Mouse (Mus musculus): ENCODE data around the gene Dolpp1. TPM values are rescaled to one million over a fixed set of nuclear protein-coding genes. Genes with fewer than 3 reads are reported as not detected.

The Dolpp1 gene
- polyA plus RNA-seq, 1 experiment, result 51.6 TPM

DNA sequence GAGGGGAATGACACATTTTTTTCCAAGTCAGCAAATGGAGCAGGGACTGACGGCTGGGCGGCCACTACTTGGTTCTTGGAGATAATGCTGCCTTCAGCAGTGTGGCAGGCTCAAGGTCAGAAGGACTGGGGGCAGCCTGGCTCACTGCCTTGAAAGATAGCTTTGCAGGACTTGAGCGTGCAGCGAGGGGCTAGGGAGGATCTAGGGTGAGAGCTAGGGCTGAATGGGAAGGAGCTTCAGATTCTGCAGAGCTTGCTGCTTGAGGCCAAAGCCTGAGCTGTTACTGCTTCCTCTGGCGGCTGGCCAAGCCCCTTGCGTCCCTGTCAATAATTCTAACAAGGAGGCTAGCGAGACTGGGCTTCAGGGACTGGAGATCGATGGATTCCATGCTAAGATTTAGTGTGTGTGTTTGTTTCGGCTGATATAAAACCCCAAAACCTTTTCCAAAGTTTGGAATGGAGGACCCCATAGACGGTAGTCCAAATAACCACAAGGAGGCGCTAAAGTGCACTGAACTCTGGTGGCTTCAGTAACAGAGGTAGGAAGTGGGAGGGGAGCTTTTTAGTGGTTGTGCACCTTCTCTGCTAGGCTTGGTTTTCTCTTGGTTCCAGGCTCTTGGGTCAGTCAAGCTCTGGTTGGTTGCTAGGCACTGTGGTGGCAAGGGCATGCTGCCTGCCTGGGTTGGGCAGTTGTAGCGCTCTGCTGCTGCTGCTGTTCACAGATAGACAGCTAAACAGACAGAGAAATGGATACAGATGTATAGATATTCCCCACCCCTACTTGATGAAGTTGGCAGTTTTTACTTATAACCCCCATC, 48.9 kb downstream of the Dolpp1 start:
- no peak for DNase-seq (ENCODE audit: low read depth)

DNA sequence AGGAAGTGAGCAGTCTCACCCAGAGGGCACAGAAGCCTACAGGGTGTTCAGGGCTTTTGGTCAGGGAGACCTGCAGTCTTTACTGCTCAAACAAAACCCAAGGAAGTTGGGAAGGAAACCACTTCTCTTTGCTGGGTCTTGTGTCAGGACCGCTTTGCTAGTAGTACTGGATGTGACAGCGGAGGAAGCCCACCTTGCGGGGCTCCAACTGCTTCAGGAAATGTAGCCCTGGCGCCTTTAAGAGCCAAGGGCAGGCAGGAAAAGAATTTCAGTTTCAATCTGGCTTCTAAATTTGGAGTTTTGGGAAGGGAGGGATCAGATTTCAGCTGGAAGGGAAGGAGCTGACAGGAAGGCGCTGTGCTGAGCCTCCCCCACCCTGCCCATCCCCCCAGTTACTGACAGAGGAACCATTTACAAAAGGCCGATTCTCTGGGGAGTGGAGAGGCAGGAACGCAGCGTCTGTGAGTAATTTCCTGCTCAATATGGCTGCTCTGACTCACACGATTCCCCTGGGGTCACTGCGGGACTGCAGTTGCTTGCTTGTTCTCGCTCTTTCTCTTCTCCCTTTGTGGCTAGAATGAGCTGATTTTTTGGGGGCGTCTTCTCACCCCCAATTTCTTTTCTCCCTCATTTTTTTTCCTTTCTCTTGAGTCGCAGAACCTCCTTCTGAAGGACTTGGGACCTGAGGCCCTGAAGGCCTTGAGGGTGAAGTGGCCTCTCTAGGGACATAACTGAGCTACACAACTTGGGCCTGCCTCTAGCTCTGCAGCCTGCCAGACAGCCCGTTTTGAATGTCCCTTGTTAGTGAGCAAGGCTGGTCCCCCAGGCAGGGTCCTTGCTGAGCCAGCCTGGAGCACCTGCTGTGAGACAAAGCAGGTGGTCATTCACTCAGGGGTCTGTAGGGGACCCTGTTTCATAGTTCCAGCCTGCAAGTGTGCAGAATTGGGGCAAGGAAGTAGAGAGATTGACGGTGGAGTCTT, 49.8 kb downstream of the Dolpp1 start:
- DNase-seq (ENCODE audit: low read depth), result no peak

DNA sequence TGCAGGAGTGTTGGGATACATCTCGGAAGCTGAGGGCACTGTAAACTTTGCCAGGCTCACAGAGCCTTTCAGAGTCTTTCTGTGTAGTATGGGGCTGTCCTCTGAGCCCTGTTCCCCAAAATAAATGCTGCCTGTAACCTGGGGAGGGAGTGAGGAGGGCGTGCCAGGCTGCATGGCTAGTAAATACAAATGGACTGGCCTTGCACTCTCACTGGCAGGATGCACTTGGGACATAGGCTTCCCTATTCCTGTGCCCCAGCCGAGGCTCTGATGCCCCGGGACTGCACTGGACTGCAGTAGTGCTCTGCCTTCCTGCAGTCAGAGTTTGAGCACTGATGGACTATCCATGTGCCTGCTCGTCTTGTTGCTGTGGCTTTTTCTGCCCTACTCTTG, 50.4 kb downstream of the Dolpp1 start:
- DNase-seq (ENCODE audit: low read depth), result no peak

DNA sequence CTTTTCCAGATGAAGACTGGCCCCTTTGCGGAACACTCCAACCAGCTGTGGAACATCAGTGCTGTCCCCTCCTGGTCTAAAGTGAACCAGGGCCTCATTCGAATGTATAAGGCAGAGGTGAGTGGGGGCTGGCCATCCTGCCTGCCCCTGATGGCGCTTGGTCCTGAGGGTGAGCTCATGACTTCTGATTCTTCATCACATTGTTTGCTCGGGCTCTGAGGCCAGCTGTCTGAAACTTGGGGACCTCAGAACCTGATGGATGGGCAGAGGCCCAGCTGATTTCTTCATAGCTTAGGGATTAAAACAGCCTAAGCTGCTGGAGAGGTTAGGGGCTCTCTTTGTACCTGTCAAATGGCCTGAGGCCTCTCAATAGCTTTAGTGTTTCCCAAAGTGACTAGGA, 51.2 kb downstream of the Dolpp1 start:
- DNase-seq (ENCODE audit: low read depth), result no peak

DNA sequence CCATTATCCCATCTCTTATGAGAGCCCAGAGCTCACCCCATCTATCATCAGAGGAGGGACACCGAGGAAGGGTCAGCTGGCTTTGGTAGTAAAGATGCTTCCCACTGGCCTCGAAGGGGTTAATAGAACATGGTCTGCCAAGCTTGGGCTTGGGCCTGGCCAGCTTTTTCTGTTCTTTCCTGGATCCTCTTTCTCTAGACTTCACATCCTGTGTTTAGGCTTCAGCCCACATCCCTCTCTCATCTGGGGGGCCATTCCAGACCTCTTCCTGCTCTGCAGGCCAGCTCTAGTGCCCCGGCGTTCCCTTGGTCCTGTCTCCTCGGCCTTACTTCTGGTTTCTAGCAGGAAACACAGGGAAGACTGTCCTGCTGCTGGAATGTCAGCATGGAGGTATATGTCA, 52.0 kb downstream of the Dolpp1 start:
- DNase-seq (ENCODE audit: low read depth), result no peak

DNA sequence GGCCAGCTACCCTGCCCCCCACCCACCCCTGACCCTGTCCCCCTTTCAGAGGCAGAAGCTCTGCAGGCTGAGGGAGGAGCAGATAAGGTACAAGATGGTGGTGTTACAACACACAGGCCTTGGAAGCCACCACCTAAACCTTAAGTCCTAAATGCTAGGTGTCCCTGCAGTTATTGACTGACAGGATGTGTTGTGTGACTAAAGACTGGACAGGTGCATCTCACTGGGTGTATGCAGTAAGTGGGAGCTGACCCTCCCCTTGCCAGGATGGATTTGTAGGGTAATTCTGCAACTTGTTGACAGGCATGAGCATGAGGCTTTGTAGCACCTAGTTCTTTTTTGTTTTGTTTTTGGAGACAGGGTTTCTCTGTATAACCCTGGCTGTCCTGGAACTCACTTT, 52.4 kb downstream of the Dolpp1 start:
- no peak for DNase-seq (ENCODE audit: low read depth)

DNA sequence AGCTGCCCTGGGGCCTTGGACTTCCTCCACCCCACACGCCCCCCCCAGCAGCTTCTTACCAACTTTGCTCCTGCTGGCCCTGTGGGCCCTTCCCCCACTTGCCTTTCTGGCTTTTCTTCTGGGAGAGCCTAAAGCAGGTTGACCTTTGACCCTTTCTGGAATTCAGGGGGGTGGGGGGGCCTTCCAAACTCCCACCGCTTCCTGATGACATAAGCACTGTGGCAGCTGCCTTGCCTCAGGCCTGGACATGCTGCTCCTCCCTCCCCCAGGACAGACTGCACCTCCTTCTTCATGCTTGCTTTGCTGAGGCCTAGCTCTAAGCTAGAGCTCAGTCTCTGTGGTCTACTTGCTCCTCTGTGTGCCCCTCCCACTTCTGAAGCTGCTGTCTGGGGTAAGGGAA, 53.3 kb downstream of the Dolpp1 start:
- DNase-seq (ENCODE audit: low read depth), result no peak

DNA sequence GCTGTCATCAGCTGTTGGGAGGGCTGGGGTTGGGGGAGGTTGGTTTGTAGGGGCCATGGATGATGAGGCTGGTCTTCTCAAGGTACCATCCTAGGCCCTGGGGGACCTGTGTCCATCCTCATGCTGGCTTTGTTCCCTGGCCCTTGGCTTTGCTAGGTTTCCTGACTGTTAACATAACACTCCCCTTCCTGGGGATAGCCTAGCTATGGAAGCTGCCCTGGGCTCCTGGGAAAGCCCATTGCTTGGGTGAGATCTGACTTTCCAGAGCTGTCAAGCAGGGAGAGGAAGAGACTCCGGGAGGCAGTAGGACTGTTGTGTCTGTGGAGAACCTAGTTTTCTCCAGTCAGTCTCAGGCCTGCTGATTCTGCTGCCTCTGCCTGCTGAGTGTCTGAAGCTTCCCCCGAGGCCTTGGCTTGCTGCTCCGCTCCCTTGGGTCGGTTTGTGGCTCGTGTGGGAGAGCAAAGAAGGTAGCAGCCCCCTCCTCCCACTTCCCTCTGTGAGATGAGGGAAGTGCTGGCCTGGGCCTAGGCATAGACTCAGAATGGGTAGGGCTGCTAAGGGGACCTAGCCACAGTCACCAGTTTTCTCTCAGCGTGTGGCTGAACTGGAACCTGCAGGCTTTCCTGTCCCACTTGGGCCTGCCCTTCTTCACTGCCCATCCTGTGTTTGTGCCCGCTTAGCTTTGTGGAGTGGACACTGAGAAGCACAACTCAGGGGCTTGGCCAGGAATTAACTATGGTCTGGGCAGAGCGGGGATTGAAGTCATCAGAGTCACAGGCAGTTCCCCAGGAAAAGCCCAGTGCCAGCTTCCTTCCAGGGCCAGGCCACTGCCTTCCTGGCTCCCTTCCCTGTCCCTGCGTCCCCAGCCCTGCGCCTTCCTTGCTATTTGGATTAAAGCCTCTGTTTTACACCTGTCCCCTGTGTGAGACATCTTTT, 55.1 kb downstream of the Dolpp1 start:
- no peak for DNase-seq (ENCODE audit: low read depth)

DNA sequence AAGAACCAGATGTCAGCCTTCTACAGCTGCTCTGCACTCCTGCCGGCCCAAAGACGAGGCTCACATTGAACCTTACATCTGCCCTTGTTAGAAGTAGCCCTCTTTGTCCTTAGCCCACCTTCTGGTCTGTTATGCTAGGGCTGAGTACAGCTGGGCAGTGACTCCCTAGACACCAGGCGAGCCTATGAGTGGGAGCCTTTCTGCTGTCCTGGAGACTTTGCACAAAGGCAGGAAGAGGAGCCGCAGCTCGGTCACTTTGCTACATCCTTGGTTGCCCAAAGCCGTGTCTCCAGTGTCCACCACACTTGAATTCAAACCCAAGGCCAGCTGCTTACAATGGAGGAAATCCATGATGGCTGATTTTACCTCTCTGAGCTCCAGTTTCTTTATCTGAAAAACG, 56.3 kb downstream of the Dolpp1 start:
- DNase-seq (ENCODE audit: low read depth), result no peak

Other genes with a start within 250 kb of the Dolpp1 start
- 40.8 and 41.5 TPM in 2 replicates for gene Endog, start 220.8 kb upstream of the Dolpp1 start, polyA plus RNA-seq (2012; rRNA removed)
- 24.3 and 27.3 TPM in 2 replicates for gene Spout1, start 213.8 kb upstream of the Dolpp1 start, polyA plus RNA-seq (2012; rRNA removed)
- 83.0 and 87.2 TPM in 2 replicates for gene Kyat1, start 186.4 kb upstream of the Dolpp1 start, polyA plus RNA-seq (2012; rRNA removed)
- 28.4 and 29.3 TPM in 2 replicates for gene Lrrc8a, start 154.5 kb upstream of the Dolpp1 start, polyA plus RNA-seq (2012; rRNA removed)
- 9.6 and 11.8 TPM in 2 replicates for gene Gm28035, start 151.7 kb upstream of the Dolpp1 start, polyA plus RNA-seq (2012; rRNA removed)
- gene Phyhd1, start 126.1 kb upstream of the Dolpp1 start, polyA plus RNA-seq (2012; rRNA removed), result 51.9 and 62.7 TPM in 2 replicates
- not detected in 2 replicates for gene Gm28038, start 111.2 kb upstream of the Dolpp1 start, polyA plus RNA-seq (2012; rRNA removed)
- 48.2 and 83.0 TPM in 2 replicates for gene Dolk, start 105.9 kb upstream of the Dolpp1 start, polyA plus RNA-seq (2012; rRNA removed)
- gene Nup188, start 105.9 kb upstream of the Dolpp1 start, polyA plus RNA-seq (2012; rRNA removed), result 28.9 and 30.4 TPM in 2 replicates
- gene Sh3glb2, start 32.9 kb upstream of the Dolpp1 start, polyA plus RNA-seq (2012; rRNA removed), result 284 and 342 TPM in 2 replicates
- 49.5 and 66.9 TPM in 2 replicates for gene Miga2, start 28.0 kb upstream of the Dolpp1 start, polyA plus RNA-seq (2012; rRNA removed)
- gene Crat, start 23.6 kb downstream of the Dolpp1 start, polyA plus RNA-seq (2012; rRNA removed), result 112 and 133 TPM in 2 replicates
- gene Ptpa, start 23.8 kb downstream of the Dolpp1 start, polyA plus RNA-seq (2012; rRNA removed), result 176 and 210 TPM in 2 replicates
- gene Ier5l, start 82.0 kb downstream of the Dolpp1 start, polyA plus RNA-seq (2012; rRNA removed), result 8.2 and 9.0 TPM in 2 replicates
- 1.2 and 1.6 TPM in 2 replicates for gene Cstad, start 202.8 kb downstream of the Dolpp1 start, polyA plus RNA-seq (2012; rRNA removed)

Measured in gonadal fat pad, adult 2 months (tissue).